Mouse (Mus musculus): ENCODE measurements around the gene Copg2. TPM values are rescaled to one million over a fixed set of nuclear protein-coding genes. Genes with fewer than 3 reads are reported as not detected.

Copg2 gene
- total RNA-seq, 2 experiments from 2014 or later = 7.9 to 10.6 TPM

DNA sequence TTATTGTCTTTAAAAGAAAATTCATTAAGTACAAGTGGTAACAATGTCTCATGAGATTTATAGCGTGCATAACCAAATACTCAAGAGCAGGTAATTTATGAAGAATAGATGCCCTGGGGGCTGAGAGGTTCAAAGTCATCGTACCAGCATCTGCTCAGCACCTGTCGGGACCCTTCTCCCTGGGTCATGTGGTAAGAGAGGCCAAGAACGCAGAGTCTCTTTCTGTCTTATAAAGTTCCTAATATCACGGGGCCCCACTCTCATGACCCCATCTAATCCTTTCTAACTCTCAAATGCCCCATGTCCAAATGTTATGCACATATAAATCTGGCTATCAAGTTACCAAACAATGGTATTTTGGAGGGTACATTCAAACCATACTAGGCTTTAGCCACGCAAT, 193.7 kb downstream of the Copg2 start:
- ATAC-seq (replicated peaks; ENCODE audit: low FRiP score, poor library complexity, severe bottlenecking) = no peak

- ATAC-seq (replicated peaks; ENCODE audit: low FRiP score, poor library complexity, severe bottlenecking) = no peak
These were observed 196.4 kb downstream of the Copg2 start for GRCm38 (mm10) chr6:30700182-30700581.

DNA sequence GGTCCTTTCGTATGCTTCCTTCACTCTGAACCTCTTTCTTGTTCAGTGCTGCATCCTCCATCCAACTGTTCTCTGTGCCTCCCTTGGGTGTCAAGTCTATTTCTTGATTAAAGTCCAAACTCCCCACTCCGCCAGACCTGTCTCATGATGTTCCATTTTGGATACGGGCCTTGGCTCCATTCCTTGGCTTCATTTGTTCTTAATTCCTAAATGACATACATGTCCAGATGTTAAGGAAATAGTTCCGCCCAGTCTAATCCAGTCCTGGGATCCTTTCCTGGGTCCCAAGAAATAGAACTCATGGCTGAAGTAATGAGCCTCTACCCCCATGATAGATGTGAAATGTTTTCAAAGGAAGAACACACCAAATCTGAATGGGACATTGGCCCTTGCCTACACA, 198.6 kb downstream of the Copg2 start:
- ATAC-seq (replicated peaks; ENCODE audit: low FRiP score, poor library complexity, severe bottlenecking) = no peak

Other genes starting within 250 kb of the Copg2 start
- 3.5 and 5.0 TPM in 2 replicates for gene Cep41, start 203.0 kb downstream of the Copg2 start, total RNA-seq (2015; ENCODE audit: low replicate concordance)
- 0.77 and 4.5 TPM in 2 replicates for gene Cep41, start 203.0 kb downstream of the Copg2 start, total RNA-seq (2017; ENCODE audit: low replicate concordance)
- not detected in 2 replicates for gene Mest, start 173.2 kb downstream of the Copg2 start, total RNA-seq (2015; ENCODE audit: low replicate concordance)
- gene Mest, start 173.2 kb downstream of the Copg2 start, total RNA-seq (2017; ENCODE audit: low replicate concordance) = not detected in 2 replicates
- not detected in 2 replicates for gene Tsga13, start 18.8 kb upstream of the Copg2 start, total RNA-seq (2015; ENCODE audit: low replicate concordance)
- gene Tsga13, start 18.8 kb upstream of the Copg2 start, total RNA-seq (2017; ENCODE audit: low replicate concordance) = not detected in 2 replicates
- not detected in 2 replicates for gene Klf14, start 62.3 kb upstream of the Copg2 start, total RNA-seq (2015; ENCODE audit: low replicate concordance)
- gene Klf14, start 62.3 kb upstream of the Copg2 start, total RNA-seq (2017; ENCODE audit: low replicate concordance) = not detected in 2 replicates

Measured in erythroblast, adult 5-6 weeks (primary cell).